ENCODE assay signal across 23 mouse cellular contexts in the genomic region with DNA sequence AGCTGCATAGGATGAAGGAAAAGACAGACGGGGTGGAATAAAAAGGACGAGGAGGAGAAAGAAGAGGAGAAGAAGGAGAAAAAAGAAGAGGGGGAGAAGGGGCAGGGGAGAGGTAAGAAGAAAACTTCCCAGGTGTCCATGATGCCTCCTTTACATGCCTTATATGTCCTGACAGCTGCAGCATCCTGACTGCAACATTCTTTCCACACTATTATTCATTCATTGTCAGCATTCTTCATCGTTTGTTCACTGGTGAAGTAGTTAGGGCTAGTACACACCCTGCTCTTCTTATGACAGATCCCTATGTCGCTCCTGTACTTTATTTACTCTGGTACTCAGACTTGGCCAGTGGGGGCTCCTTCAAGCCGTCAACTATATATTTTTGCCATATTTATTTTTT.
"Had no signal": no experiment of that assay in that cellular context is flagged by ENCODE, and none has a peak within 500 bp of the region (broad histone marks: within the 10 kb centered on the region; RNA-seq: fewer than 3 reads in every experiment).

No protein-coding gene starts in this region.

- H3K4me3 ChIP-seq: heart, adult 2 months; heart, embryonic 13.5 days; heart, embryonic 15.5 days; hindbrain, embryonic 13.5 days; hindbrain, embryonic 15.5 days; kidney, embryonic 15.5 days; limb, embryonic 13.5 days; limb, embryonic 15.5 days; liver, embryonic 12.5 days had no signal

- H3K27ac ChIP-seq: hindbrain, embryonic 13.5 days; hindbrain, embryonic 15.5 days; hindbrain, postnatal 0 days; liver, embryonic 12.5 days; liver, embryonic 14.5 days had no signal

- DNase-seq: gastrocnemius, postnatal 10 days; gastrocnemius, postnatal 25 days; heart, adult 11 months; heart, adult 2 months; heart, postnatal 14 days; heart, postnatal 36 days; kidney, adult 11 months; kidney, adult 2 months; kidney, adult 9 months; kidney, postnatal 14 days; kidney, postnatal 36 days; layer of hippocampus, adult 9-11 months; layer of hippocampus, postnatal 36 days had no signal

- H3K9me3 ChIP-seq: heart, embryonic 13.5 days; heart, embryonic 15.5 days; hindbrain, embryonic 13.5 days; hindbrain, embryonic 15.5 days; kidney, embryonic 15.5 days; limb, embryonic 13.5 days; limb, embryonic 15.5 days; liver, embryonic 12.5 days had no signal

- H3K27me3 ChIP-seq: heart, embryonic 13.5 days; heart, embryonic 15.5 days; hindbrain, embryonic 13.5 days; hindbrain, embryonic 15.5 days; kidney, embryonic 15.5 days; limb, embryonic 13.5 days; limb, embryonic 15.5 days; liver, embryonic 12.5 days had no signal

- H3K36me3 ChIP-seq: heart, embryonic 15.5 days; hindbrain, embryonic 13.5 days; hindbrain, embryonic 15.5 days; kidney, embryonic 15.5 days; limb, embryonic 13.5 days; limb, embryonic 15.5 days; liver, embryonic 12.5 days had no signal
